Mouse (Mus musculus) stomach, embryonic 14.5 days (tissue): ENCODE measurements around the gene Hectd1. TPM values are rescaled to one million over a fixed set of nuclear protein-coding genes. Genes with fewer than 3 reads are reported as not detected.

Experiments
- ATAC-seq: fragments of 200-750 bp; cut with Nextera tagmentation; 2 replicates; pipeline ENCODE4 v1.8.0; 2017; ENCODE audit warnings: low read depth, moderate TSS enrichment; ENCODE audit not compliant: insufficient number of reproducible peaks, insufficient read depth, low FRiP score
- H3K27ac ChIP-seq: fragments of 300-500 bp; sonication (generic); 2 replicates; pipeline ENCODE4 v1.5.1; 2014; ENCODE audit warnings: mild to moderate bottlenecking, low read length, moderate library complexity, mixed read lengths
- H3K27me3 ChIP-seq: fragments of 300-500 bp; sonication (generic); 2 replicates; pipeline ENCODE4 v1.6.1; 2014; ENCODE audit warnings: low read length, control low read depth, mixed read lengths; ENCODE audit not compliant: control insufficient read depth, insufficient read depth
- H3K36me3 ChIP-seq: fragments of 300-500 bp; sonication (generic); 2 replicates; pipeline ENCODE4 v1.6.1; 2014; ENCODE audit warnings: mild to moderate bottlenecking, control low read depth, low read length, moderate library complexity, mixed read lengths; ENCODE audit not compliant: control insufficient read depth, insufficient read depth
- H3K4me1 ChIP-seq: fragments of 300-500 bp; sonication (generic); 2 replicates; pipeline ENCODE4 v1.6.1; 2014; ENCODE audit warnings: low read length, control low read depth, mixed read lengths; ENCODE audit not compliant: control insufficient read depth, insufficient read depth
- H3K4me2 ChIP-seq: fragments of 300-500 bp; sonication (generic); replicated peaks from 2 replicates; pipeline ENCODE4 v1.6.1; 2014; ENCODE audit warnings: low read depth, low read length, control low read depth
- H3K4me3 ChIP-seq: fragments of 300-500 bp; sonication (generic); 2 replicates; pipeline ENCODE4 v1.5.1; 2014; ENCODE audit warnings: low read depth, low read length, control low read depth
- H3K9ac ChIP-seq: fragments of 300-500 bp; sonication (generic); replicated peaks from 2 replicates; pipeline ENCODE4 v1.6.1; 2014; ENCODE audit warnings: low read depth, mild to moderate bottlenecking, control low read depth, low read length, moderate library complexity, mixed read lengths
- H3K9me3 ChIP-seq: fragments of 300-500 bp; sonication (generic); 2 replicates; pipeline ENCODE4 v1.6.1; 2016; ENCODE audit warnings: low read depth, low read length, control low read depth; ENCODE audit not compliant: control insufficient read depth
- WGBS: fragments of 180-500 bp; shearing (Covaris S2); extraction: QIAGEN DNeasy Blood & Tissue Kit; methylation state at CpG from one replicate; pipeline ENCODE4 v1.1.7; 2014; 5-methylcytosine and 5-hydroxymethylcytosine counted together
- polyA plus RNA-seq: library from polyadenylated mRNA; unstranded; fragments of >200 nt; fragmentation: Nextera tagmentation; extraction: Ambion mirVana; gene quantifications from 2 replicates; pipeline ENCODE4 v1.2.1, GENCODE M21; 2014

The Hectd1 gene
- polyA plus RNA-seq, 1 experiment from 2014 or later, result 52.3 TPM

- WGBS, result 95% methylated on average over 5 of the region's 5 CpGs
- Histone ChIP-seq H3K4me1 (peaks cover 7% of the 10 kb centered on the region; the same call in 1 of the 2 replicates), H3K4me2 (no peak overlapping the region), H3K4me3 (no peak overlapping the region), H3K36me3 (peaks cover 8% of the 10 kb centered on the region), H3K9me3 (no peaks in the 10 kb centered on the region), H3K9ac (no peak overlapping the region), H3K27ac (no peak overlapping the region), H3K27me3 (no peaks in the 10 kb centered on the region)
- no peak for ATAC-seq
Measured at GRCm38 (mm10) chr12:51823311-51823710, 6.0 kb downstream of the Hectd1 start.

GRCm38 (mm10) chr12:51822861-51823260, 6.5 kb downstream of the Hectd1 start:
- Histone ChIP-seq H3K27me3 (no peaks in the 10 kb centered on the region), H3K9ac (no peak overlapping the region), H3K27ac (no peak overlapping the region), H3K4me3 (no peak overlapping the region), H3K36me3 (peaks cover 8% of the 10 kb centered on the region), H3K4me2 (no peak overlapping the region), H3K9me3 (no peaks in the 10 kb centered on the region), H3K4me1 (peaks cover 12% of the 10 kb centered on the region; the same call in 1 of the 2 replicates)
- WGBS, result 73% methylated on average over 2 of the region's 2 CpGs
- no peak for ATAC-seq

GRCm38 (mm10) chr12:51822236-51822635, 7.1 kb downstream of the Hectd1 start:
- ATAC-seq, result no peak
- H3K4me3 ChIP-seq, result no peak overlapping the region
- H3K27me3 ChIP-seq, result no peaks in the 10 kb centered on the region
- H3K4me1 ChIP-seq, result 0 out of 2 replicates have a peak, but pooled peaks cover 8% of the 10 kb centered on the region
- peaks cover 8% of the 10 kb centered on the region for H3K36me3 ChIP-seq
- no peak overlapping the region for H3K9ac ChIP-seq
- WGBS, result 70% methylated on average over 3 of the region's 3 CpGs
- no peak overlapping the region for H3K4me2 ChIP-seq
- H3K27ac ChIP-seq, result no peak overlapping the region
- no peaks in the 10 kb centered on the region for H3K9me3 ChIP-seq

GRCm38 (mm10) chr12:51821256-51821655, 8.1 kb downstream of the Hectd1 start:
- H3K4me2 ChIP-seq, result no peak overlapping the region
- H3K27ac ChIP-seq, result no peak overlapping the region
- H3K27me3 ChIP-seq, result no peaks in the 10 kb centered on the region
- ATAC-seq, result no peak
- no peak overlapping the region for H3K9ac ChIP-seq
- H3K36me3 ChIP-seq, result peaks cover 8% of the 10 kb centered on the region
- no peak overlapping the region for H3K4me3 ChIP-seq
- 0 out of 2 replicates have a peak, but pooled peaks cover 8% of the 10 kb centered on the region for H3K4me1 ChIP-seq
- no peaks in the 10 kb centered on the region for H3K9me3 ChIP-seq
- 47% methylated on average over 2 of the region's 2 CpGs for WGBS

GRCm38 (mm10) chr12:51819951-51820498, 9.3 kb downstream of the Hectd1 start:
- no peaks in the 10 kb centered on the region for H3K27me3 ChIP-seq
- peaks cover 3% of the 10 kb centered on the region for H3K36me3 ChIP-seq
- 86% methylated on average over 4 of the region's 4 CpGs for WGBS
- ATAC-seq, result no peak
- no peak overlapping the region for H3K27ac ChIP-seq
- H3K4me3 ChIP-seq, result no peak overlapping the region
- H3K4me1 ChIP-seq, result 0 out of 2 replicates have a peak, but pooled peaks cover 8% of the 10 kb centered on the region
- H3K4me2 ChIP-seq, result no peak overlapping the region
- no peak overlapping the region for H3K9ac ChIP-seq
- H3K9me3 ChIP-seq, result no peaks in the 10 kb centered on the region

GRCm38 (mm10) chr12:51817815-51818613, 11.3 kb downstream of the Hectd1 start:
- Histone ChIP-seq H3K4me1 (0 out of 2 replicates have a peak, but pooled peaks cover 8% of the 10 kb centered on the region), H3K4me3 (no peak overlapping the region), H3K4me2 (no peak overlapping the region), H3K9ac (no peak overlapping the region), H3K27ac (no peak overlapping the region), H3K36me3 (no peaks in the 10 kb centered on the region), H3K9me3 (no peaks in the 10 kb centered on the region), H3K27me3 (no peaks in the 10 kb centered on the region)
- no peak for ATAC-seq
- 46% methylated on average over 8 of the region's 8 CpGs for WGBS

GRCm38 (mm10) chr12:51811388-51812140, 17.8 kb downstream of the Hectd1 start:
- Histone ChIP-seq H3K36me3 (no peaks in the 10 kb centered on the region; the same call in 1 of the 2 replicates), H3K27ac (no peak overlapping the region), H3K27me3 (no peaks in the 10 kb centered on the region), H3K4me3 (no peak overlapping the region), H3K9ac (no peak overlapping the region), H3K4me2 (no peak overlapping the region), H3K4me1 (no peaks in the 10 kb centered on the region), H3K9me3 (no peaks in the 10 kb centered on the region)
- 85% methylated on average over 5 of the region's 5 CpGs for WGBS
- ATAC-seq, result no peak

- Histone ChIP-seq H3K4me2 (no peak overlapping the region), H3K36me3 (peaks cover 5% of the 10 kb centered on the region; the same call in 1 of the 2 replicates), H3K27me3 (no peaks in the 10 kb centered on the region), H3K9ac (no peak overlapping the region), H3K4me1 (no peaks in the 10 kb centered on the region), H3K4me3 (no peak overlapping the region), H3K9me3 (no peaks in the 10 kb centered on the region), H3K27ac (no peak overlapping the region)
- ATAC-seq, result no peak
Measured at GRCm38 (mm10) chr12:51810564-51810963, 18.8 kb downstream of the Hectd1 start.
